Mouse (Mus musculus) forebrain, embryonic 16.5 days (tissue): ENCODE measurements at regions not wholly inside any gene's neighbourhood (a gene's known extent, or its start where the extent isn't known, plus 50 kb on each side); places are given as distances from the start of the nearest gene placed in this dataset.
A peak's percentile ranks its signal among the peaks of the same experiment; 100 is the strongest.

ENCODE experiments used
- ATAC-seq: fragments of 200-750 bp; cut with Nextera tagmentation; 2 replicates; pipeline ENCODE4 v1.8.0; 2017; ENCODE audit warnings: mild to moderate bottlenecking, moderate library complexity
- H3K27ac ChIP-seq: fragments of 300-500 bp; sonication (generic); 2 replicates; pipeline ENCODE4 v1.5.1; 2014; ENCODE audit warnings: low read length, control low read depth
- H3K27me3 ChIP-seq: fragments of 300-500 bp; sonication (generic); replicated peaks from 2 replicates; pipeline ENCODE4 v1.6.1; 2014; ENCODE audit warnings: low read length; ENCODE audit not compliant: control insufficient read depth, insufficient read depth
- H3K36me3 ChIP-seq: fragments of 300-500 bp; sonication (generic); 2 replicates; pipeline ENCODE4 v1.6.1; 2014; ENCODE audit not compliant: control insufficient read depth, insufficient read depth
- H3K4me1 ChIP-seq: fragments of 300-500 bp; sonication (generic); replicated peaks from 2 replicates; pipeline ENCODE4 v1.6.1; 2014; ENCODE audit warnings: low read length; ENCODE audit not compliant: control insufficient read depth, insufficient read depth
- H3K4me2 ChIP-seq: fragments of 300-500 bp; sonication (generic); 2 replicates; pipeline ENCODE4 v1.6.1; 2014; ENCODE audit warnings: mild to moderate bottlenecking, low read length, control low read depth
- H3K4me3 ChIP-seq: fragments of 300-500 bp; sonication (generic); replicated peaks from 2 replicates; pipeline ENCODE4 v1.5.1; 2014; ENCODE audit warnings: mild to moderate bottlenecking, low read length, control low read depth
- H3K9ac ChIP-seq: fragments of 300-500 bp; sonication (generic); replicated peaks from 2 replicates; pipeline ENCODE4 v1.6.1; 2014; ENCODE audit warnings: low read depth, low read length, control low read depth
- H3K9me3 ChIP-seq: fragments of 300-500 bp; sonication (generic); 2 replicates; pipeline ENCODE4 v1.6.1; 2016; ENCODE audit warnings: low read length; ENCODE audit not compliant: control insufficient read depth
- WGBS: fragments of 180-500 bp; shearing (Covaris S2); extraction: QIAGEN DNeasy Blood & Tissue Kit; methylation state at CpG from one replicate; pipeline ENCODE4 v1.1.7; 2014; 5-methylcytosine and 5-hydroxymethylcytosine counted together

- no peak for ATAC-seq
- no peak overlapping the region for H3K27ac ChIP-seq
- no peak overlapping the region for H3K4me3 ChIP-seq
- H3K36me3 ChIP-seq, result no peaks in the 10 kb centered on the region
- H3K4me2 ChIP-seq, result no peak overlapping the region
- WGBS, result 84% methylated on average over 1 of the region's 1 CpGs
- H3K9me3 ChIP-seq, result no peaks in the 10 kb centered on the region
- H3K9ac ChIP-seq, result no peak overlapping the region
- H3K4me1 ChIP-seq, result no peaks in the 10 kb centered on the region
- no peaks in the 10 kb centered on the region for H3K27me3 ChIP-seq
These were observed 466.3 kb upstream of the Zwint start for GRCm38 (mm10) chr10:72188326-72188725.

GRCm38 (mm10) chr10:72217812-72218211 is 436.8 kb upstream of the Zwint start:
- ATAC-seq, result no peak
- Histone ChIP-seq H3K36me3 (no peaks in the 10 kb centered on the region), H3K27ac (no peak overlapping the region), H3K4me3 (no peak overlapping the region), H3K9me3 (no peaks in the 10 kb centered on the region), H3K4me2 (no peak overlapping the region), H3K27me3 (no peaks in the 10 kb centered on the region), H3K9ac (no peak overlapping the region), H3K4me1 (no peaks in the 10 kb centered on the region)
- WGBS, result 34% methylated on average over 3 of the region's 3 CpGs

- peak; percentile 33; the same call in 1 of the 2 replicates for ATAC-seq
These were observed 433.5 kb upstream of the Zwint start for GRCm38 (mm10) chr10:72221120-72221519.

GRCm38 (mm10) chr10:72222505-72222904 is 432.1 kb upstream of the Zwint start:
- Histone ChIP-seq H3K27ac (no peak overlapping the region), H3K9ac (no peak overlapping the region), H3K27me3 (no peaks in the 10 kb centered on the region), H3K4me3 (no peak overlapping the region), H3K4me2 (no peak overlapping the region), H3K4me1 (no peaks in the 10 kb centered on the region), H3K9me3 (no peaks in the 10 kb centered on the region), H3K36me3 (no peaks in the 10 kb centered on the region)
- no peak for ATAC-seq
- 84% methylated on average over 2 of the region's 2 CpGs for WGBS

More at GRCm38 (mm10) chr10:72221120-72221519, 433.5 kb upstream of the Zwint start:
- H3K36me3 ChIP-seq, result no peaks in the 10 kb centered on the region
- no peak overlapping the region for H3K27ac ChIP-seq
- no peaks in the 10 kb centered on the region for H3K4me1 ChIP-seq
- no peaks in the 10 kb centered on the region for H3K9me3 ChIP-seq
- H3K4me2 ChIP-seq, result no peak overlapping the region
- no peaks in the 10 kb centered on the region for H3K27me3 ChIP-seq
- H3K4me3 ChIP-seq, result no peak overlapping the region
- 47% methylated on average over 5 of the region's 5 CpGs for WGBS
- no peak overlapping the region for H3K9ac ChIP-seq

- 77% methylated on average over 3 of the region's 3 CpGs for WGBS
- no peak overlapping the region for H3K4me3 ChIP-seq
These were observed 429.6 kb upstream of the Zwint start for GRCm38 (mm10) chr10:72225084-72225483.

GRCm38 (mm10) chr10:72244106-72244505 is 410.5 kb upstream of the Zwint start:
- no peak overlapping the region for H3K9ac ChIP-seq
- no peaks in the 10 kb centered on the region for H3K27me3 ChIP-seq
- H3K36me3 ChIP-seq, result no peaks in the 10 kb centered on the region
- no peak overlapping the region for H3K27ac ChIP-seq
- no peaks in the 10 kb centered on the region for H3K9me3 ChIP-seq
- 32% methylated on average over 1 of the region's 1 CpGs for WGBS
- H3K4me1 ChIP-seq, result no peaks in the 10 kb centered on the region
- H3K4me2 ChIP-seq, result no peak overlapping the region
- H3K4me3 ChIP-seq, result no peak overlapping the region
- no peak for ATAC-seq

More at GRCm38 (mm10) chr10:72225084-72225483, 429.6 kb upstream of the Zwint start:
- Histone ChIP-seq H3K27ac (no peak overlapping the region), H3K36me3 (no peaks in the 10 kb centered on the region), H3K27me3 (no peaks in the 10 kb centered on the region), H3K4me2 (no peak overlapping the region), H3K4me1 (no peaks in the 10 kb centered on the region), H3K9me3 (no peaks in the 10 kb centered on the region), H3K9ac (no peak overlapping the region)
- no peak for ATAC-seq
